Mouse (Mus musculus) embryonic facial prominence, embryonic 13.5 days (tissue): ENCODE data around the gene Jpt1. TPM values are rescaled to one million over a fixed set of nuclear protein-coding genes. Genes with fewer than 3 reads are reported as not detected.
"Not testable (repeated sequence)": the region's sequence is repeated elsewhere in the genome, so short reads cannot be mapped to it uniquely, and the experiment has no call there.

ENCODE experiments used
- ATAC-seq: fragments of 200-750 bp; cut with Nextera tagmentation; 2 replicates; pipeline ENCODE4 v1.8.0; 2017; ENCODE audit warnings: low read depth; ENCODE audit not compliant: insufficient number of reproducible peaks, insufficient read depth, low FRiP score, low TSS enrichment
- H3K27ac ChIP-seq: fragments of 300-500 bp; sonication (generic); 2 replicates; pipeline ENCODE4 v1.5.1; 2015; ENCODE audit warnings: moderate library complexity, mild to moderate bottlenecking, inconsistent platforms
- H3K27me3 ChIP-seq: fragments of 300-500 bp; sonication (generic); 2 replicates; pipeline ENCODE4 v1.6.1; 2015; ENCODE audit warnings: mild to moderate bottlenecking, inconsistent platforms
- H3K36me3 ChIP-seq: fragments of 300-500 bp; sonication (generic); 2 replicates; pipeline ENCODE4 v1.6.1; 2015; ENCODE audit warnings: mild to moderate bottlenecking, inconsistent platforms
- H3K4me1 ChIP-seq: fragments of 300-500 bp; sonication (generic); 2 replicates; pipeline ENCODE4 v1.6.1; 2015; ENCODE audit warnings: inconsistent platforms
- H3K4me2 ChIP-seq: fragments of 300-500 bp; sonication (generic); 2 replicates; pipeline ENCODE4 v1.6.1; 2015; ENCODE audit warnings: moderate library complexity, mild to moderate bottlenecking, inconsistent platforms
- H3K4me3 ChIP-seq: fragments of 300-500 bp; sonication (generic); 2 replicates; pipeline ENCODE4 v1.5.1; 2015; ENCODE audit warnings: mild to moderate bottlenecking, inconsistent platforms
- H3K9ac ChIP-seq: fragments of 300-500 bp; sonication (generic); 2 replicates; pipeline ENCODE4 v1.6.1; 2015; ENCODE audit warnings: mild to moderate bottlenecking, inconsistent platforms
- H3K9me3 ChIP-seq: fragments of 300-500 bp; sonication (generic); 2 replicates; pipeline ENCODE4 v1.6.1; 2016; ENCODE audit warnings: inconsistent platforms
- WGBS: fragments of 180-500 bp; shearing (Covaris S2); methylation state at CpG from one replicate; pipeline ENCODE4 v1.1.7; 2015; ENCODE audit warnings: mixed read lengths; 5-methylcytosine and 5-hydroxymethylcytosine counted together
- polyA plus RNA-seq: library from polyadenylated mRNA; unstranded; fragments of >200 nt; fragmentation: Nextera tagmentation; extraction: Ambion mirVana; gene quantifications from 2 replicates; pipeline ENCODE4 v1.2.1, GENCODE M21; 2015

Jpt1 gene
- polyA plus RNA-seq, 1 experiment from 2014 or later: 566 TPM

GRCm38 (mm10) chr11:115485155-115485554 lies 29.0 kb downstream of the Jpt1 start:
- ATAC-seq: no peak
- 43% methylated on average over 12 of the region's 12 CpGs for WGBS
- H3K27ac ChIP-seq: no peak overlapping the region; the same call in 1 of the 2 replicates

GRCm38 (mm10) chr11:115483726-115484125 lies 30.5 kb downstream of the Jpt1 start:
- Histone ChIP-seq H3K36me3 (peaks cover 11% of the 10 kb centered on the region), H3K27me3 (no peaks in the 10 kb centered on the region), H3K4me1 (peaks cover 6% of the 10 kb centered on the region; the same call in 1 of the 2 replicates), H3K4me3 (no peak overlapping the region), H3K27ac (no peak overlapping the region), H3K4me2 (no peak overlapping the region), H3K9ac (no peak overlapping the region), H3K9me3 (no peaks in the 10 kb centered on the region)
- ATAC-seq: no peak
- WGBS: 17% methylated on average over 6 of the region's 6 CpGs

More at GRCm38 (mm10) chr11:115485155-115485554, 29.0 kb downstream of the Jpt1 start:
- no peaks in the 10 kb centered on the region for H3K27me3 ChIP-seq
- H3K36me3 ChIP-seq: peaks cover 21% of the 10 kb centered on the region
- H3K9ac ChIP-seq: 0 out of 2 replicates have a peak overlapping the region, but pooled peaks have one; percentile 40
- no peaks in the 10 kb centered on the region for H3K9me3 ChIP-seq
- no peak overlapping the region for H3K4me3 ChIP-seq
- peaks cover 6% of the 10 kb centered on the region; the same call in 1 of the 2 replicates for H3K4me1 ChIP-seq
- no peak overlapping the region for H3K4me2 ChIP-seq

- Histone ChIP-seq H3K4me2 (no peak overlapping the region), H3K27ac (no peak overlapping the region), H3K9me3 (no peaks in the 10 kb centered on the region), H3K27me3 (no peaks in the 10 kb centered on the region), H3K9ac (no peak overlapping the region), H3K36me3 (peaks cover 7% of the 10 kb centered on the region; the same call in 1 of the 2 replicates), H3K4me3 (no peak overlapping the region), H3K4me1 (peaks cover 6% of the 10 kb centered on the region; the same call in 1 of the 2 replicates)
- WGBS: 71% methylated on average over 11 of the region's 11 CpGs
- ATAC-seq: no peak
These were observed 30.9 kb downstream of the Jpt1 start for GRCm38 (mm10) chr11:115483278-115483677.

GRCm38 (mm10) chr11:115481553-115482259 lies 32.5 kb downstream of the Jpt1 start:
- 82% methylated on average over 6 of the region's 6 CpGs for WGBS
- no peak overlapping the region for H3K4me2 ChIP-seq
- peak overlapping the region; percentile 27; the same call in 1 of the 2 replicates for H3K9ac ChIP-seq
- peaks cover 14% of the 10 kb centered on the region for H3K4me1 ChIP-seq
- H3K27ac ChIP-seq: no peak overlapping the region
- peaks cover 7% of the 10 kb centered on the region; the same call in 1 of the 2 replicates for H3K36me3 ChIP-seq
- H3K4me3 ChIP-seq: no peak overlapping the region
- no peaks in the 10 kb centered on the region for H3K9me3 ChIP-seq
- H3K27me3 ChIP-seq: no peaks in the 10 kb centered on the region
- no peak for ATAC-seq

GRCm38 (mm10) chr11:115478296-115478938 lies 35.8 kb downstream of the Jpt1 start:
- Histone ChIP-seq H3K4me2 (no peak overlapping the region), H3K4me3 (no peak overlapping the region), H3K27me3 (no peaks in the 10 kb centered on the region), H3K9ac (no peak overlapping the region), H3K4me1 (peaks cover 28% of the 10 kb centered on the region), H3K36me3 (peaks cover 7% of the 10 kb centered on the region; the same call in 1 of the 2 replicates), H3K27ac (no peak overlapping the region), H3K9me3 (no peaks in the 10 kb centered on the region)
- ATAC-seq: no peak
- WGBS: 85% methylated on average over 9 of the region's 9 CpGs

- not testable (repeated sequence) for H3K27me3 ChIP-seq, H3K9me3 ChIP-seq, ATAC-seq, H3K36me3 ChIP-seq, H3K4me3 ChIP-seq, H3K27ac ChIP-seq
- Histone ChIP-seq H3K4me2 (peak overlapping the region; percentile 94), H3K9ac (peak overlapping the region; percentile 83), H3K4me1 (peaks cover 32% of the 10 kb centered on the region)
- 86% methylated on average over 7 of the region's 7 CpGs for WGBS
These were observed 36.8 kb downstream of the Jpt1 start for GRCm38 (mm10) chr11:115477388-115477787.

GRCm38 (mm10) chr11:115476630-115477029 lies 37.6 kb downstream of the Jpt1 start:
- H3K27ac ChIP-seq, ATAC-seq, H3K36me3 ChIP-seq, H3K27me3 ChIP-seq, H3K9me3 ChIP-seq: not testable (repeated sequence)
- 81% methylated on average over 4 of the region's 4 CpGs for WGBS
- peak overlapping the region; percentile 79 for H3K4me3 ChIP-seq
- peak overlapping the region; percentile 83 for H3K9ac ChIP-seq
- H3K4me2 ChIP-seq: peak overlapping the region; percentile 94
- H3K4me1 ChIP-seq: peaks cover 32% of the 10 kb centered on the region

GRCm38 (mm10) chr11:115475758-115476237 lies 38.4 kb downstream of the Jpt1 start:
- ATAC-seq: no peak; the same call in 1 of the 2 replicates
- peaks cover 7% of the 10 kb centered on the region; the same call in 1 of the 2 replicates for H3K36me3 ChIP-seq
- H3K9me3 ChIP-seq: no peaks in the 10 kb centered on the region
- H3K4me2 ChIP-seq: peak overlapping the region; percentile 94
- no peaks in the 10 kb centered on the region for H3K27me3 ChIP-seq
- H3K4me1 ChIP-seq: peaks cover 32% of the 10 kb centered on the region
- peak overlapping the region; percentile 79 for H3K4me3 ChIP-seq
- 4% methylated on average over 28 of the region's 28 CpGs for WGBS
- H3K9ac ChIP-seq: peak overlapping the region; percentile 83
- peak overlapping the region; percentile 64 for H3K27ac ChIP-seq

- Histone ChIP-seq H3K4me1 (peaks cover 32% of the 10 kb centered on the region), H3K4me3 (peak within 1 kb of the TSS; percentile 79), H3K27me3 (no peaks in the 10 kb centered on the region), H3K36me3 (peaks cover 5% of the 10 kb centered on the region; the same call in 1 of the 2 replicates), H3K27ac (peak within 1 kb of the TSS; percentile 87), H3K4me2 (peak within 1 kb of the TSS; percentile 94), H3K9me3 (no peaks in the 10 kb centered on the region), H3K9ac (peak within 1 kb of the TSS; percentile 83)
- peak; percentile 95 for ATAC-seq
- under 1% methylated on average over 26 of the region's 26 CpGs for WGBS
These were observed 39.0 kb downstream of the Jpt1 start, which contains the start of gene Armc7 for GRCm38 (mm10) chr11:115475025-115475757. Gene Armc7 (plus strand): TSS chr11:115475667.

- H3K9ac ChIP-seq: peak overlapping the region; percentile 22; the same call in 1 of the 2 replicates
- peak overlapping the region; percentile 79 for H3K27ac ChIP-seq
- no peak for ATAC-seq
- H3K4me2 ChIP-seq: peak overlapping the region; percentile 38
- WGBS: 9% methylated on average over 15 of the region's 15 CpGs
- H3K4me1 ChIP-seq: peaks cover 32% of the 10 kb centered on the region
- no peaks in the 10 kb centered on the region for H3K9me3 ChIP-seq
- no peaks in the 10 kb centered on the region for H3K27me3 ChIP-seq
- H3K36me3 ChIP-seq: no peaks in the 10 kb centered on the region
- H3K4me3 ChIP-seq: 0 out of 2 replicates have a peak overlapping the region, but pooled peaks have one; percentile 6
These were observed 40.4 kb downstream of the Jpt1 start for GRCm38 (mm10) chr11:115473626-115474275.

- H3K4me2 ChIP-seq: no peak overlapping the region
- H3K27ac ChIP-seq: no peak overlapping the region
- H3K4me1 ChIP-seq: peaks cover 32% of the 10 kb centered on the region
- no peak for ATAC-seq
- no peaks in the 10 kb centered on the region for H3K36me3 ChIP-seq
- no peaks in the 10 kb centered on the region for H3K9me3 ChIP-seq
- no peak overlapping the region for H3K4me3 ChIP-seq
- H3K9ac ChIP-seq: no peak overlapping the region
- 81% methylated on average over 7 of the region's 7 CpGs for WGBS
- H3K27me3 ChIP-seq: no peaks in the 10 kb centered on the region
These were observed 42.0 kb downstream of the Jpt1 start for GRCm38 (mm10) chr11:115472183-115472582.
